Mouse (Mus musculus) heart, adult 8-10 months (tissue): Measurements from ENCODE around the gene Slc25a48. TPM values are rescaled to one million over a fixed set of nuclear protein-coding genes. Genes with fewer than 3 reads are reported as not detected.

ENCODE experiments used
- DNase-seq: peaks from one replicate; pipeline ENCODE4 v3.0.0; 2022; ENCODE audit warnings: low spot score
- total RNA-seq, 4 experiments: library from RNA; stranded (reverse); gene quantifications; 2 replicates each; pipeline ENCODE4 v1.2.4; 2022

Gene Slc25a48
- total RNA-seq, 4 experiments from 2014 or later = 0.26 TPM; not detected in 3

DNA sequence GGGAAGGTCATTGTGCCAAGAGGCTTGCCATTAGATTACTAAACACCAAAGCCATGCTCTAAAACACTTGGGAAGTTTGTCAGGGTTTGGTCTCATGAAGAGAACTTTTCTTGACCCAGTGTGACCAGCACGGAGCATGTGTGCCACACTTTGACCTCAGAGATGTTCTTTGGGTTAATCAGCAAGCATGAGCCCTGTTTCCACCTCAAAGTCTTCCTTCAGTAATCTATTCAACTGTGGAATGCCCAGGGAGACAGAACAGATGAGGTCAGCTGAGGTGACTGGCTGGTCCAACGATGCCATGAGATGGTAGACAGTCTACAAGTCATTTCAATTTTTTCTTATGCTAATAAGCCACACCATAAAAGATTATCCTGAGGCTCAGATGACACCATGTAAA lies 71.6 kb downstream of the Slc25a48 start:
- no peak for DNase-seq

DNA sequence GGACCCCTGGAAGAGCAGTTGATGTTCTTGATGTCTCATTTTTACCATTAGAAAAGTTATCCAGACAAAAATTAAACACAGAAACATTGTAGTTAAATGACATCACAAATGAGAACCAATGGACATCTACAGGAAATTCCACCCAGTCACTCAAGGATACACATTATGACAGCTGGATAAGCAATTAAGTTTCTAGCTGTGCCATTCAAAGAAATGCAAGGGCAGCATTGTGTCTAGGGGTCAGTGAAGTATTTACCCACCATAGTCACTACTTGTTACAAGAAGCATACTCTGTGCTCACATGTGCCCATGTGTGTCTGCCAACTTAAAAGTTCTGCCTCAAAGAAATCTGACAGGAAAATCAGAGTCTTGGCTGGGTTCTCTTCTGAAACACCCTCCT lies 75.4 kb downstream of the Slc25a48 start:
- DNase-seq = no peak

DNA sequence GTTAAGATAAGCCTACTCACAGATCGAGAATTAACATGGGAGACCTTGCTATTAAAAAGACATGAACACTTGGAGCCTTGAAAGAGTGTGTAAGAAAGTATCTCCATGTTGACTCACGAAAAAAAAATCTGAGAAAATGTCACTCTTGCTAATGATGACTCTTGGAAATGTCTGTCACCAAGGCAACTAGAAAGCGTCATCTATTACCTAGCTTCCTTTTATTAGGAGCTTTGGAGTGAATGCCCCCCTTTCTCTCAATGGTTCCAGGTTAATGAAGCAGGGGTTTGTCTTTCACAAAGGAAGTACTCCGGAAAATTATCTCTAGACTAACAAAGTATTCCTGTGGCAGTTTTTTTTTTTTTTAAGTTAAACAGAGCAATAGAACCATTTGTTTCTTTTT lies 78.2 kb downstream of the Slc25a48 start:
- DNase-seq = no peak

DNA sequence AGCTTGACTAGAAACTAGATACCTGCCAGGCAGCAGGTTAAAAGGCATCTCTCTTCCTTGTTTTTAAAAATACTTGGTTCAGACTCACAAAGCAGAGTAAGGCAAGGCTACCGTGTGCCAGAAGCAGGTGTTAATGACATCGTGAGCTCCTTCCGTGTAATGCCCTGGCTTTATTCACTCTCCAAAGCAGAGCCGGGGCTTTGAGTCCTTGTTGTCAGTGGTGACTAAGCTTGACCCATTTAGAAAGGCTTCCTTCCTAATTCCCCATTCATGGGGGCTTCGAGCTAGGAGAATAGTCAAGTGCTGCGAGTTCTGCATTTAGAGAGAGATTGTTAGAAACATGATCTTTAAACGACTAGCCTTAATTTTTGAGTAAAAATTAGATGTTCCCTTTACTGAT lies 78.7 kb downstream of the Slc25a48 start:
- DNase-seq = no peak

DNA sequence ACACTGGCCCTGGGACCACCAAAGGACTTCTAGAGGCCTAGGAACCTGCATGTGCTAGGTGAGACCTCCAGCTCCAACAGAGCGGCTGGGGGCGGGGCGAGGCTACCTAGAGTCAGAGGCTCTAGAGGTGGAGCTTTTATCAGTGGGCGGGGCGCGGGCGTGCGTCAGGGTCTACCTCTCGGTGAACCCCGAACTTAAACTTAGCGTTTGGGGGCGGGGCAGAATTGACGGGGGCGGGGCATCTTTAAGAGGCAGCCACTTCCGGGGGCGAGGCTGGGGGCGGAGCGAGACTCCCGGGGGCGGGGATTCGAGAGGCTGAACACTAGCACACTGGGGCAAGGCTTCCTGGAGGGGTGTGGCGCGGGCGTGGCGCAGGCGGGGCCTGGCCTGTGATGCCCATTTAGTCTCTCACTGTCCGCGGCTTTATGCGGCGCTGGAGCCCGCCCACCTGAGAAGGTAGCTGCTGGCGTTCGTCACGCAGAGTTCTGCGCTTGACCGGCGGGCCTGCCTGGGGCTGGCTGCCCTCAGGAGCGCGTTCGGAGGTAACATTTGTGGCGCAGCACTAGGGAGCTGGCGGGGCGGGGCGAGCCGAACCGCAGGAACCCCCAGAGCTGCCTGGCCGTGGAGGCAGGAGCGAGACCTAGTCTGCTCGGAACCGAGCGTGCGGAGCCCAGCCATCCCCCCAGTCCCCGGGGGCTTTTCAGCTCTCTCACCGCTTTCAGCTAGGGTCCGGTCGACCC lies 84.1 kb downstream of the Slc25a48 start, which contains the start of gene Fbxl21:
Fbxl21 (plus strand) TSS at position 392 of the 740 bp plus-strand sequence.
- peak; percentile 85 for DNase-seq

DNA sequence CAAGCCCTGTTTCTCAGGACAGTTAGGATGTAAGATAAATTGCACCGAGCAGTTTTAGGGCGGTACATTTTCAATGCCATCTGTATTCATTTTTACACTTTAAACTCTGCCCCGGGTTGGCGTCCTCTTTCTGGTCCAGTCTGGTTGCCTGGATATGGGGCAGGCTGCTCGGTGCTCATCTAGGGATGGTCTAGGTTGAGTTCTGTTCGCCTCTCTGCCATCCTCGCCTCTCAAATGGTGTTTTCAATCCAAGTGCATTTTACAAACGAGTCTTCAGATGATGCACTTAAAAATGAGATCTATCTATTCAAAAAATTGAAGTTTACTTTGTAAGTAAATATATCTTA lies 84.6 kb downstream of the Slc25a48 start:
- DNase-seq = no peak

Other genes starting within 250 kb of the Slc25a48 start
- not detected for gene Neurog1, start 186.2 kb upstream of the Slc25a48 start, total RNA-seq
- 10 to 100 TPM in 2 of 4 experiments, 1 to 10 TPM in 2; 4.4 to 10.6 (median 8.5) TPM for gene Cxcl14, start 141.8 kb upstream of the Slc25a48 start, total RNA-seq
- not detected for gene Gm3045, start 11.8 kb upstream of the Slc25a48 start, total RNA-seq
- not detected for gene Il9, start 43.9 kb downstream of the Slc25a48 start, total RNA-seq
- 1 to 10 TPM; 1.0 to 1.1 (median 1.0) TPM for gene Fbxl21, start 84.1 kb downstream of the Slc25a48 start, total RNA-seq
- gene Lect2, start 110.1 kb downstream of the Slc25a48 start, total RNA-seq = not detected
- gene Tgfbi, start 171.2 kb downstream of the Slc25a48 start, total RNA-seq = 10 to 100 TPM; 10.2 to 16.8 (median 14.4) TPM